Mouse (Mus musculus): ENCODE results near the gene Limd2. TPM values are rescaled to one million over a fixed set of nuclear protein-coding genes. Genes with fewer than 3 reads are reported as not detected.

The Limd2 gene
- polyA plus RNA-seq (2015; fragmentation: Illumina TruSeq; extraction: RNeasy Lipid Tissue Mini Kit (QIAGEN cat#74804); ENCODE audit: insufficient read depth, low read depth, low replicate concordance): 3.0 TPM

DNA sequence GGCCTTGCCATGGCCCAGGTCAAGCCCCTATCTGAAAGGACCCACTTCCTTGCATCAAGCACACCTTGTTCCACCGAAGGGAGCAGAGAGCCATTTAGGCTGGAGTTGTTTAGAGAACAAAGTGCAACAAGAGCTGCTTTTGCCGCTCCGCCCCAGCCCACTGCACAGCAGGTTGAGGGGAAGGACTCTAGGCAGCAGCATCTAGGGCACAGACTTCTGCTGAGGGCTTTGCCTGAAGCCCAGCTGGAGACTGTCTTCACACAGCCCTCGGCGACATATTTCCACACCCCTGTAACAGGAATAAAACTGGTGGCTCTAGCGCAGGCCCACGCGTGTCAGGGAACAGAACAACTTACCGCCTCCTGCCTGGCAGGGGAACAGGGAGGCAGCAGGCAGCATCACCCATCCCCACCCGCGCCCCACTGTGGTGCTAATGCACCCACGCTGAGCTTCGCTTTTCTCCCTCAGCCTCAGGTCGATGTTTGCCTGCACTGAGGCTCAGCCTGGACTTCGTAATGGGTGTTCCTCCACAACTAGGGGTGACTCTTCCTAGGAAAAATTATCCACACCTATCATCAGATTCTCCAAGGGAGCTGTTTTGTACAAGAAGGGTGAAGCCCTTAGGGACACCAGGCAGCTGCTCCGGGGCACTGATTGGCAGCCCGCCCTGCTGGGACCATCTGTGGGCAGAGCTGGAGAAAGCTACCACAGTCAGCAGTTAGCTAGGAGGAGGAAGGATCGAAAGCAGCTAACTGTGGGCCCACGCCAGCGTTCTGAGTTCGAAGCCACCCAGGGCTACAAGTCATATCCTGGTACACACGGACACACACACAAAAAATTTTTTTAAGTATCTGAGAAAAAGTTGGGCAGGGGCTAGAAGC is at the start of gene Limd2, which contains the start of gene Gm10840:
Gene Limd2 (minus strand): TSS at position 20 of the 881 bp plus-strand sequence.
Gene Gm10840 (plus strand): TSS at position 10 of the 881 bp plus-strand sequence.

DNA sequence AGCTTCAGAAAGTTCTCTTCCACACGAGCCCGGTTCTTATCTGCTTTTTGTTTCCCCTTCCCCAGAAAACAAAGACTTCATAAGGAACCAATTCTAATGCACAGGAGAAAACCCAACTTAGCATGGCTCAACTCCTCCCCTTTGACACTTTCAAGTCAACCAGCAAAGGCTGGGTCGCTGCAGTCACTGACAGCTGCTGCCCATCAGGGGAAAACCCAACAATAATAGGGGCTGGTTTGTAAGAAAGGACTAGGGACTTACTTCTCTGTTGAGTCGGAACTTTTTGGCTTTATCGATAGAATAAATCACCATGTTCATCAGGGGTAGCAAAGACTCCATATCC is 41.4 kb upstream of the Limd2 start, which contains the start of gene Strada:
Gene Strada (minus strand): TSS at position 46 of the 343 bp plus-strand sequence.

Other genes with a start within 250 kb of the Limd2 start
- gene Cyb561, start 207.5 kb downstream of the Limd2 start, polyA plus RNA-seq (2015; fragmentation: Illumina TruSeq; extraction: RNeasy Lipid Tissue Mini Kit (QIAGEN cat#74804); ENCODE audit: insufficient read depth, low read depth, low replicate concordance): 10.0 TPM
- gene Ace, start 192.9 kb downstream of the Limd2 start, polyA plus RNA-seq (2015; fragmentation: Illumina TruSeq; extraction: RNeasy Lipid Tissue Mini Kit (QIAGEN cat#74804); ENCODE audit: insufficient read depth, low read depth, low replicate concordance): 22.0 TPM
- not detected for gene Ace3, start 166.2 kb downstream of the Limd2 start, polyA plus RNA-seq (2015; fragmentation: Illumina TruSeq; extraction: RNeasy Lipid Tissue Mini Kit (QIAGEN cat#74804); ENCODE audit: insufficient read depth, low read depth, low replicate concordance)
- 1.8 TPM for gene Kcnh6, start 152.7 kb downstream of the Limd2 start, polyA plus RNA-seq (2015; fragmentation: Illumina TruSeq; extraction: RNeasy Lipid Tissue Mini Kit (QIAGEN cat#74804); ENCODE audit: insufficient read depth, low read depth, low replicate concordance)
- 8.3 TPM for gene Dcaf7, start 124.0 kb downstream of the Limd2 start, polyA plus RNA-seq (2015; fragmentation: Illumina TruSeq; extraction: RNeasy Lipid Tissue Mini Kit (QIAGEN cat#74804); ENCODE audit: insufficient read depth, low read depth, low replicate concordance)
- 2.0 TPM for gene Taco1, start 94.8 kb downstream of the Limd2 start, polyA plus RNA-seq (2015; fragmentation: Illumina TruSeq; extraction: RNeasy Lipid Tissue Mini Kit (QIAGEN cat#74804); ENCODE audit: insufficient read depth, low read depth, low replicate concordance)
- 8.0 TPM for gene Map3k3, start 76.2 kb downstream of the Limd2 start, polyA plus RNA-seq (2015; fragmentation: Illumina TruSeq; extraction: RNeasy Lipid Tissue Mini Kit (QIAGEN cat#74804); ENCODE audit: insufficient read depth, low read depth, low replicate concordance)
- not detected for gene Gm10840, start within 50 bp of the Limd2 start, polyA plus RNA-seq (2015; fragmentation: Illumina TruSeq; extraction: RNeasy Lipid Tissue Mini Kit (QIAGEN cat#74804); ENCODE audit: insufficient read depth, low read depth, low replicate concordance)
- gene Strada, start 41.3 kb upstream of the Limd2 start, polyA plus RNA-seq (2015; fragmentation: Illumina TruSeq; extraction: RNeasy Lipid Tissue Mini Kit (QIAGEN cat#74804); ENCODE audit: insufficient read depth, low read depth, low replicate concordance): 2.8 TPM
- gene Ccdc47, start 55.5 kb upstream of the Limd2 start, polyA plus RNA-seq (2015; fragmentation: Illumina TruSeq; extraction: RNeasy Lipid Tissue Mini Kit (QIAGEN cat#74804); ENCODE audit: insufficient read depth, low read depth, low replicate concordance): 12.5 TPM
- 9.1 TPM for gene Ddx42, start 56.1 kb upstream of the Limd2 start, polyA plus RNA-seq (2015; fragmentation: Illumina TruSeq; extraction: RNeasy Lipid Tissue Mini Kit (QIAGEN cat#74804); ENCODE audit: insufficient read depth, low read depth, low replicate concordance)
- 7.7 TPM for gene Ftsj3, start 95.2 kb upstream of the Limd2 start, polyA plus RNA-seq (2015; fragmentation: Illumina TruSeq; extraction: RNeasy Lipid Tissue Mini Kit (QIAGEN cat#74804); ENCODE audit: insufficient read depth, low read depth, low replicate concordance)
- gene Psmc5, start 95.3 kb upstream of the Limd2 start, polyA plus RNA-seq (2015; fragmentation: Illumina TruSeq; extraction: RNeasy Lipid Tissue Mini Kit (QIAGEN cat#74804); ENCODE audit: insufficient read depth, low read depth, low replicate concordance): 24.6 TPM
- 33.7 TPM for gene Smarcd2, start 112.1 kb upstream of the Limd2 start, polyA plus RNA-seq (2015; fragmentation: Illumina TruSeq; extraction: RNeasy Lipid Tissue Mini Kit (QIAGEN cat#74804); ENCODE audit: insufficient read depth, low read depth, low replicate concordance)
- gene Tcam1, start 115.8 kb upstream of the Limd2 start, polyA plus RNA-seq (2015; fragmentation: Illumina TruSeq; extraction: RNeasy Lipid Tissue Mini Kit (QIAGEN cat#74804); ENCODE audit: insufficient read depth, low read depth, low replicate concordance): not detected
- not detected for gene Gh, start 141.0 kb upstream of the Limd2 start, polyA plus RNA-seq (2015; fragmentation: Illumina TruSeq; extraction: RNeasy Lipid Tissue Mini Kit (QIAGEN cat#74804); ENCODE audit: insufficient read depth, low read depth, low replicate concordance)
- gene Cd79b, start 153.9 kb upstream of the Limd2 start, polyA plus RNA-seq (2015; fragmentation: Illumina TruSeq; extraction: RNeasy Lipid Tissue Mini Kit (QIAGEN cat#74804); ENCODE audit: insufficient read depth, low read depth, low replicate concordance): 1.7 TPM
- gene Scn4a, start 192.4 kb upstream of the Limd2 start, polyA plus RNA-seq (2015; fragmentation: Illumina TruSeq; extraction: RNeasy Lipid Tissue Mini Kit (QIAGEN cat#74804); ENCODE audit: insufficient read depth, low read depth, low replicate concordance): not detected
- not detected for gene Prr29, start 204.6 kb upstream of the Limd2 start, polyA plus RNA-seq (2015; fragmentation: Illumina TruSeq; extraction: RNeasy Lipid Tissue Mini Kit (QIAGEN cat#74804); ENCODE audit: insufficient read depth, low read depth, low replicate concordance)
- gene Icam2, start 227.2 kb upstream of the Limd2 start, polyA plus RNA-seq (2015; fragmentation: Illumina TruSeq; extraction: RNeasy Lipid Tissue Mini Kit (QIAGEN cat#74804); ENCODE audit: insufficient read depth, low read depth, low replicate concordance): 16.8 TPM